Mouse (Mus musculus): ENCODE results near the gene Gm136. TPM values are rescaled to one million over a fixed set of nuclear protein-coding genes. Genes with fewer than 3 reads are reported as not detected.
"Not testable (repeated sequence)": the region's sequence is repeated elsewhere in the genome, so short reads cannot be mapped to it uniquely, and the experiment has no call there.

Gene Gm136
- not detected for total RNA-seq (2021)
- long read RNA-seq, experiment 1 = 0 reads
- long read RNA-seq, experiment 2 = 0 reads

GRCm38 (mm10) chr4:34756163-34756562 lies at the start of gene Gm136:
Gene Gm136, minus strand, starts transcription at chr4:34756263.
- DNase-seq (ENCODE audit: low spot score in 2 of 2) = no peak

- DNase-seq (ENCODE audit: low spot score in 2 of 2) = no peak
Observed at GRCm38 (mm10) chr4:34801166-34802034, 45.3 kb upstream of the Gm136 start.

DNA sequence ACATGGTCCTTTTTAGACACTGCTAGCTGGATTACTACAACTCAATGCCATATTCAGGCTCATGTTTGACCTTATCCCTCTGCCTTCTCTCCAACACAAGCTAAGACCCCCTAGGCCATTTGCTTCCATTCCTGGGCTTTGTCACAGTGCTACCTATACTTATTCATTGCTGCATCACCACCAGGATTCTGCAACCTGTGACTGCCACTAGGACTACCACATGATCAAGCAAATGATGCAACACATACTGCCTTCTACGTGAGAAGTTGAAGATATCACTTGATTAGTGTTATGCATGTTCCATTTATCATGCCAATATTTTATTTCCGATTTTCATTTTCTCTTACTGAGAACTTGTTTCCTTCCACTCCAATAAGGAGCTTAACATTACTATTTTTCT lies 41.9 kb upstream of the Gm136 start:
- no peak for DNase-seq (ENCODE audit: low spot score in 2 of 2)

GRCm38 (mm10) chr4:34797294-34797983 lies 41.4 kb upstream of the Gm136 start:
- DNase-seq (ENCODE audit: low spot score in 2 of 2) = no peak

DNA sequence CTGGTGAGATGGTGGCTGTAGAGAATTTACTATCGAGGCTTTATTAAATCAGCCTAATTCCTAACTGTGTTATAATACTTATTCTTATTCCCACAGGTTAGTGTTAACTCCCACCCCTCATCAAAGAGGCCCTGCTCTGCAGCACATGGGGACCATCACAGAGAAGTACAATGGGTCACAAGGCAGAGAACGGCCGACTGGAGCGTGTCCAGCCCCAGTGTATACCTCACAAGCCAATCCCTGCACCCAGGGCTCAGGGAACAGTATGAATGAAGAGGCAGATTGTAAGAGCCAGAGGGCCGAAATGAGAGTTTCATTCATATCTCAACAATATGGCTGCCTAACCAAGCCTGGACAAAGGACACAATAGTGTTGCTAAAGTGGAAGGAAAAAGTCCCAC lies 40.2 kb upstream of the Gm136 start:
- no peak for DNase-seq (ENCODE audit: low spot score in 2 of 2)

- DNase-seq (ENCODE audit: low spot score in 2 of 2) = no peak
Observed at GRCm38 (mm10) chr4:34786476-34786875, 30.4 kb upstream of the Gm136 start.

DNA sequence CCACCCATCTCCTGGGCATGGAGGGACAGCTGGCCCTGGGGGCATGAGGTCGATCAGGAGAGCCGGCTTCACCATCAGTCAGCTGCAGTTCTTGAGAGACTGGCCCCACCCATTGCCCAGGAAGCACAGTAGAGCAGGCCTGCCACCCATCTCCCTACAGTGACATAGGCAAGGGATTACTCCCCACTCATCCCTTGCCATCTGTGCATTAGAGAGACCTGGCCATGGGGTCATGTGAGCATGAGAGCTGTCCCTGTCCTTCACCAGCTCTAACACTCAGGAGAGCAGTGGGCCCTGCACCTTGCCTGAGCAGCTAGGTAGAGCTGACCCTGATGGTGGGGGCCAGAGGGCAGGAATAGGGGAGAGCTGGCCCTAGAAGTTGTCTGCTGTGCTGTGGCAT lies 29.6 kb upstream of the Gm136 start:
- DNase-seq (ENCODE audit: low spot score in 2 of 2) = no peak

DNA sequence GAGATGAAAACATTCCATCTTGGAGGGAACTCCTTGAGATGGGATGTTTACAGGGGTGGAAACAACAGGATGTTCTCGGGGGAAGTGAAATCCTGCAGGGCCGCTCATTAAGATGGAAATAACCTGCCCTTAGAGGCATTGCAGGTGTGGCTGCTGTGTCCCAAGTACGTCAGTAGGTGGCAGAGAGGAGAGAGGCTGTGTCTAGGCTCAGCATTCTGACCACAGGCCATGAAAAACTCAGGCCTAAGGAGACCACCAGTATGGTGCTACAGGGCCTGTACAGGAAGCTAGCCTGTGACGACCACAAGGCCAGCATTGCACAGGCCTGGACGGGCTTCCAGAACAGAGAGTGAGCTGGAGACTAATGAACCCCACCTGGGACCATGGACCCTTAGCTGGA lies 28.8 kb upstream of the Gm136 start:
- no peak for DNase-seq (ENCODE audit: low spot score in 2 of 2)

DNA sequence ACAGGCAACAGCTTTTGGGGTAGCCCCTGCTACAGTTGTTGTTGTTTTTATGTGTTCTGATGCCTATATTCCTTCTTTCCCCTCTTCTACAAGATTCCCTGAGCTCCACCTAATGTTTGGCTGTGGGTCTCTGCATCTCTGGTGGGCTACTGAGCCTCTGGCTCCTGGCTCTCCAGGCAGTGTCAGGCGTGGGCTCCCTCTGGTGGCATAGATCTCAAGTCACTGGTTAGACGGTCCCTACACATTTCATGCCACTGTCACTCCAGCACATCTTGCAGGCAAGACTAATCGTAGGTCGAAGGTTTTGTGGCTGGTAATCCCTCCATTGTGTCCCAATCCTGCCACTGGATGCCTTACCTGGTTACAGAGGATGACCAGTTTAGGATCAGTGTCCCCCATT lies 26.7 kb upstream of the Gm136 start:
- no peak for DNase-seq (ENCODE audit: low spot score in 2 of 2)

DNA sequence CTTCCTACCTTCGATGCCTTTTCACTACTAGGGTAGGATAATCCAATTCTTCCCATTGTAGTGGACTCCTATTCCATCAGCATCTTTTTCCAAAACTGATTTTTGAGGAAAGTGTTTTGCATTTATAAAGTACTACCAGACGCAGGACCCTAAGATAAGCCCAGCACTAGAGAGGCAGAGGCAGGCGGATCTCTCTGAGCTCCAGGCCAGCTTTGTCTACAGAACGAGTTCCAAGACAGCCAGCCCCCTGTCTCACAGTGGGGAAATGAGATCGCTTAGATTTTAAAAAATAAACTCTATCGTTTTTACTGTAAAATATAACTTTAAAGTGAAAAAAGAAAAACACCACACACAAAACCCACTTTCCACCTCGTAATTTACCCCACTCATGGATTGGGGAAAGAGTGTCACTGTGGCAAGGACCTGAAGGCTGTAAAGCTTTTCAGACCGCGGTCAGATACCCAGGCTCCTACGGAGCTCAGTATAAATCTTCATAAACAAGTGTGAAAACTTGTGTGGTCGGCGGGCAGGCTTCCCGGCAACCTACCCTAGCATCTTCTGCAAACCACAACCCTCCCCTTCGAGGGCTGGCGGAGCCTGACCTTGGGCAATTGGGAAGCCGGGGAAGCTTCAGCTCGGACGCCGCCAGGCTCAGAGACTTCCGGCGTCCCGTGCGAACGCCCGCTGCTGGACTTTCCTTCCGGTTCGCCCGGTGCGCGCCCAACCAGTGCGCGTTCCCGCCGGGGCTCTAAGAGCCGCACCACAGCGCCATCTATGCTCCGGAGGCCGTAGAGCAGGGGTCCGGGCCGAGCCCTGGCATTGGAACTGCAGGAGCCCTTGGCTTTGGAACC lies 21.8 kb upstream of the Gm136 start, which contains the start of gene Smim8:
Smim8 (minus strand) TSS at position 747 of the 851 bp plus-strand sequence.
- peak; percentile 94 for DNase-seq (ENCODE audit: low spot score in 2 of 2)

DNA sequence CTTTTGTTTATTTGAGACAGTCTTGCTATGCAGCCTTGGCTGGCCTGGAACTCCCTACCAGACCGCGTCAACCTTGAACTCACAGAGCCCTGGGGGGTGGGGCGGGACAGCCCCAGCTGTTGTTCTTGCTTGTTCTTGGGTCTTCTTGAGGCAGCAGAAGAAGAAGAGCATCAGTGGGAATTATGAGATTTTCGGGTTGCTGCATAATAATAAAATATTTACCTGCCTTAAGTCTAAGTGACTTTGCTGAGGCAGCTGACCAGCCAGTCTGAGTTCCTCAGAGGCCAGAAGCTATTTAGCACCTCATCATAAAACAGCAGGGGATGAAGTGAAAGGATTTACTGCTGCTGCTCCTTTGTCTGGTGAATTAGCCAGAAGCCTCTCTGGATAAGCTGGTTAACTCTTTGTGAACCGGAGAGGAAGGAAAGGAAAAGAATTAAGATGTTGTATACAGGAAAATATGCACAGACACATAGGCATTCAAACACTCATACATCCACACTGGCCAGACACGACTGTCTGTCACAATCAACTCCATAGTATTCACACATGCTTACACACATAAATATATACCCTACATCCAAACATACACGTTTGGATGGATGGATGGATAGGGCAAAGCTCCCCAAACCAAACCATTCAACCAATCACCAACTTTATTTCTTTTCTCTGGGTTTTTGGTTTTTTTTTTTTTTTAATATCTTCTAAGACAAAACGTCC lies 15.7 kb upstream of the Gm136 start:
- DNase-seq (ENCODE audit: low spot score in 2 of 2) = no peak

DNA sequence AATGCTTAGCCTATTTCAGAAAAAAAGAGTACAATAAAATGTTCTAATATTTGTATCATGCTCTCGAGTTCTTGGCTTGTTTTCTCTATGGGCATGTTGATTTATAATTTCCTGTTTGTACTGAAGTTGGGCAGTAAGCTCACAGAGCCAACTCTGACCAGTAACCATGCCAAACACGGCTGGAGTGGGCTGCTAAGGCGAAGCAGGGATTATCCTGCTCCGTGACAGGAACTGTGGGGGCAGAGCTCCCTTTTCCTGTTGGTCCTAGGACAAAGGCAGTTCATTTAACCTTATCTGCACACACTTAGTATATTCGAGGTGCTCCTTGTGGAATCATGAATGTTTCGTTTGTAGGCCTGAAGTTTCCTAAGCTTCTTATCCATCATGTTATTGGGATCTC lies 6.8 kb downstream of the Gm136 start:
- DNase-seq (ENCODE audit: low spot score in 2 of 2) = no peak

- no peak for DNase-seq (ENCODE audit: low spot score in 2 of 2)
Observed at GRCm38 (mm10) chr4:34734461-34734860, 21.6 kb downstream of the Gm136 start.

DNA sequence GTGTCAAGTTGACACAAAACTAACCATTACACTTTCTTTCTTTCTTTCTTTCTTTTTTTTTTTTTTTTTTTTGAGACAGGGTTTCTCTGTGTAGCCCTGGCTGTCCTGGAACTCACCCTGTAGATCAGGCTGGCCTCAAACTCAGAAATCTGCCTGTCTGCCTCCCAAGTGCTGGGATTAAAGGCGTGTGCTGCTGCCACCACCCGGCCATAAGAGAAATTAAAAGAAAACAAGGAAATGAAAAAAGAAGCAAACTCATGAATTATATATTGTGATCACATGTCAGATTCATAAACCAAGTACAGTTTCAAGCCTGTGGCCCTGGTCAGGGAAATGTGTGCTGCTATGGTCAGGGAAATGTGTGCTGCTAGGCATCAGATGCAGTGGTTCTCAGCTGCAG lies 22.6 kb downstream of the Gm136 start:
- not testable (repeated sequence) for DNase-seq (ENCODE audit: low spot score in 2 of 2)

GRCm38 (mm10) chr4:34729851-34730341 lies 26.2 kb downstream of the Gm136 start, which contains the start of gene Cfap206:
Gene Cfap206, minus strand, starts transcription at chr4:34730206.
- peak; percentile 71 to 72 for DNase-seq (ENCODE audit: low spot score in 2 of 2)

DNA sequence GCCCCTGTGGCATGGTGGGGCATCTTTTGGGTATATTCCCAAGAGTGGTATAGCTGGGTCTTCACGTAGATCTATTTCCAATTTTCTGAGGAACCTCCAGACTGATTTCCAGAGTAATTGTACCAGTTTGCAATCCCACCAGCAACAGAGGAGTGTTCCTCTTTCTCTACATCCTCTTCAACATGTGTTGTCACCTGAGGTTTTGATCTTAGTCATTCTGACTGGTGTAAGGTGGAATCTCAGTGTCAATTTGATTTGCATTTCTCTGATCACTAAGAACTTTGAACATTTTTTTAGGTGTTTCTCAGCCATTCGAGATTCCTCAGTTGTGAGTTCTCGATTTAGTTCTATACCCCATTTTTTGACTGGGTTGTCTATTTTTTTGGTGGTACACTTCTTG lies 30.4 kb downstream of the Gm136 start:
- DNase-seq (ENCODE audit: low spot score in 2 of 2) = not testable (repeated sequence)

DNA sequence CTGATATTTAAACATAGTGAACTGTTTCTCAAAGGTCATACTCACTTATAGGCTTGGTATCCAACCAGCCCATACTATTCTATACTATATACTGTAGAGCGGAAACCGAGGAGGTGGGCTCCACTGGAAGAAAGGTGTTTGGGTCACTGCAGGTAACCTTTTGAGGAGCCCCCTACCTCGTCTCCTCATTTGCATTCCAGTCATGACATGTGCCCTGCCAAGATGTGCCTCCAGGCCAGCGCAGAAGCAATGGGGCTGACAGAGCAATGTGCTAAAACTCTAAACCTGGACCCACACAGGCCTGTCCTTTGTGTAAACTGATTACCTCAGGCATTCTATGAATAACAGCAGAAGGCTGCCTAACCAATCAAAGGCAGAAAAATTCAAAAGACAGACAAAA lies 31.8 kb downstream of the Gm136 start:
- DNase-seq (ENCODE audit: low spot score in 2 of 2) = no peak

DNA sequence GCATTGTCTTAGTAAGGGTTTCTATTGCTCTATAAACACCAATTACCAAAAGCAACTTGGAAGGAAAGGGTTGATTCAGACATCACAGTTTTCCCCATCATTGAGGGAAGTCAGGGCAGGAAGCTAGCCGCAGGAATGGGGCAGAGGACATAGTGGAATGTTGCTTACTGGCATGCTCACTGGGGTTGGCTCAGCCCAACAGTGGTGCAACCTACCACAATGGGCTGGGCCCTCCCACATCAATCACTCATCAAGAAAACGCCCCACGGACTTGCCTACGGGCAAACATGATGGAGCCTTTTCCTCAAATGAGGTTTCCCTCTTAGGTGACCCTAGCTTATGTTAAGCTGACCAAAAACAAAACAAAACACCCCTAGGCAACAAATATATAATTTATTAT lies 32.9 kb downstream of the Gm136 start:
- no peak for DNase-seq (ENCODE audit: low spot score in 2 of 2)

GRCm38 (mm10) chr4:34720127-34720895 lies 35.8 kb downstream of the Gm136 start:
- no peak for DNase-seq (ENCODE audit: low spot score in 2 of 2)

DNA sequence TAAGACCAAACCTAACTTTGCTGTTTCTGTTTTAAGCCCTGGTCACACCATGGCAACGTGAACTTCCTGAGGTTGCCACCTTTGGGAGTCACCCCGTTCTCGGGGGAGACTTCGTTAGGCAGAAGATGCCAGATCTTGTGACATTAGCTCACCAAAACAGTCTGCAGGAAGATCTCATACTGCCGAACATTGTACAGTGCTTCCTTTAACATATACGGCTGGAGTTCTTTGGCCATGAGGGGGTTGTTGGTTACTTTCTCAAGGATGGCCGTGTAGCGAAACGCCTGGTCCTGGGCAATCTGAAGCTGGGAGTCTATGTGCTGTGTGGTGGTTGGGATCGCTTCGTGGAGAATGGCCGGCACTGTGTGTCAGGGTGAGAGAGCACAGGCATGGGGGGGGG lies 36.6 kb downstream of the Gm136 start:
- DNase-seq (ENCODE audit: low spot score in 2 of 2) = no peak

Data from adrenal gland, adult 18-20 months (tissue).